Mouse (Mus musculus) B cell, adult 62 days (primary cell): ENCODE measurements around the gene Gemin5. TPM values are rescaled to one million over a fixed set of nuclear protein-coding genes. Genes with fewer than 3 reads are reported as not detected.

Source experiments
- total RNA-seq: library from RNA; stranded (reverse); gene quantifications from 4 replicates; pipeline ENCODE4 v1.2.4, GENCODE M21; 2023

The Gemin5 gene
- total RNA-seq = 18.9 to 21.6 TPM (median 21.0 TPM) in 4 replicates

GRCm38 (mm10) chr11:58168167-58168915 lies at the start of gene Gemin5:
Gene Gemin5 (minus strand): TSS chr11:58168539.

GRCm38 (mm10) chr11:58199229-58200037 lies 31.1 kb upstream of the Gemin5 start, which contains the start of the genes Igtp and Irgm2:
Gene Igtp (plus strand): TSS chr11:58199556.
Gene Irgm2 (plus strand): TSS chr11:58199618.

GRCm38 (mm10) chr11:58171459-58172091 lies 3.2 kb upstream of the Gemin5 start, which contains the start of gene Mrpl22:
Gene Mrpl22 (plus strand): TSS chr11:58171661.

GRCm38 (mm10) chr11:58103697-58104306 lies 64.5 kb downstream of the Gemin5 start, which contains the start of gene Cnot8:
Gene Cnot8 (plus strand): TSS chr11:58104153.

GRCm38 (mm10) chr11:58093021-58093528 lies 75.3 kb downstream of the Gemin5 start, which contains the start of gene Gm12248:
Gene Gm12248 (minus strand): TSS chr11:58093134.

Other genes starting within 250 kb of the Gemin5 start
- 105 to 120 TPM (median 109 TPM) in 4 replicates for gene Larp1, start 159.5 kb downstream of the Gemin5 start, total RNA-seq
- not detected in 4 replicates for gene Gm12248, start 75.4 kb downstream of the Gemin5 start, total RNA-seq
- gene Cnot8, start 64.4 kb downstream of the Gemin5 start, total RNA-seq = 54.6 to 55.8 TPM (median 54.8 TPM) in 4 replicates
- 20.1 to 24.9 TPM (median 20.9 TPM) in 4 replicates for gene Mrpl22, start 3.1 kb upstream of the Gemin5 start, total RNA-seq
- 14.5 to 18.3 TPM (median 15.9 TPM) in 4 replicates for gene Igtp, start 31.0 kb upstream of the Gemin5 start, total RNA-seq
- gene Irgm2, start 31.1 kb upstream of the Gemin5 start, total RNA-seq = 5.5 to 7.1 TPM (median 6.5 TPM) in 4 replicates
- gene 4930438A08Rik, start 106.3 kb upstream of the Gemin5 start, total RNA-seq = not detected in 4 replicates
- gene Zfp692, start 138.5 kb upstream of the Gemin5 start, total RNA-seq = 28.3 to 34.6 TPM (median 29.4 TPM) in 4 replicates
- gene Zfp672, start 161.8 kb upstream of the Gemin5 start, total RNA-seq = 30.6 to 35.1 TPM (median 33.0 TPM) in 4 replicates
- gene Sh3bp5l, start 162.2 kb upstream of the Gemin5 start, total RNA-seq = 21.8 to 27.3 TPM (median 23.7 TPM) in 4 replicates
- gene Lypd8, start 210.5 kb upstream of the Gemin5 start, total RNA-seq = not detected in 4 replicates